Mouse (Mus musculus): ENCODE data around the gene 1520401A03Rik.

GRCm38 (mm10) chr17:23699131-23700077, 23.2 kb downstream of the 1520401A03Rik start:
- TF ChIP-seq CTCF (IDR thresholded peaks at IDR 0.05; ENCODE audit: borderline replicate concordance, control insufficient read depth, extremely low read depth, insufficient read depth, low read length, poor library complexity), result no peak
- no peak for TF ChIP-seq POLR2A (IDR thresholded peaks at IDR 0.05; ENCODE audit: control insufficient read depth, extremely low read depth, insufficient read depth, low read length, poor library complexity)
